ENCODE assay signal across 22 mouse cellular contexts in genomic region chr10:40510356-40510755, GRCm38 (mm10). TPM values are rescaled to one million over a fixed set of nuclear protein-coding genes. Genes with fewer than 3 reads are reported as not detected.
DNase-seq lines count a peak whose midpoint lies in the region; ATAC-seq lines count a peak whose summit lies in the region.
"Had no signal": no experiment of that assay in that cellular context is flagged by ENCODE, and none has a peak within 500 bp of the region (broad histone marks: within the 10 kb centered on the region; RNA-seq: fewer than 3 reads in every experiment).

No protein-coding gene starts in this region.

- H3K9ac ChIP-seq in limb, embryonic 12.5 days (replicated peaks) = no peak overlapping the region
- no peak overlapping the region for H3K9ac ChIP-seq in stomach, embryonic 16.5 days (ENCODE audit: low read length)
- H3K9ac ChIP-seq: forebrain, embryonic 15.5 days; hindbrain, embryonic 13.5 days had no signal

- H3K4me1 ChIP-seq in limb, embryonic 12.5 days (replicated peaks) = peaks cover 25% of the 10 kb centered on the region
- peaks cover 4% of the 10 kb centered on the region; the same call in 1 of the 2 replicates for H3K4me1 ChIP-seq in limb, embryonic 10.5 days
- no peaks in the 10 kb centered on the region for H3K4me1 ChIP-seq in stomach, embryonic 16.5 days (ENCODE audit: control insufficient read depth, insufficient read depth, low read length)
- H3K4me1 ChIP-seq: forebrain, embryonic 15.5 days; heart, embryonic 10.5 days; hindbrain, embryonic 13.5 days had no signal

- no peaks in the 10 kb centered on the region for H3K27me3 ChIP-seq in limb, embryonic 12.5 days
- no peaks in the 10 kb centered on the region for H3K27me3 ChIP-seq in limb, embryonic 10.5 days (ENCODE audit: low read depth, poor library complexity, severe bottlenecking)
- no peaks in the 10 kb centered on the region for H3K27me3 ChIP-seq in stomach, embryonic 16.5 days (ENCODE audit: control insufficient read depth, insufficient read depth, low read length)
- H3K27me3 ChIP-seq: forebrain, embryonic 15.5 days; hindbrain, embryonic 13.5 days had no signal

- no peak overlapping the region for H3K4me3 ChIP-seq in limb, embryonic 12.5 days (replicated peaks)
- H3K4me3 ChIP-seq in limb, embryonic 10.5 days = no peak overlapping the region
- H3K4me3 ChIP-seq in stomach, embryonic 16.5 days (replicated peaks; ENCODE audit: low read length) = no peak overlapping the region
- H3K4me3 ChIP-seq: forebrain, embryonic 15.5 days; heart, embryonic 10.5 days; hindbrain, embryonic 13.5 days had no signal

- H3K9me3 ChIP-seq in limb, embryonic 12.5 days = no peaks in the 10 kb centered on the region
- no peaks in the 10 kb centered on the region for H3K9me3 ChIP-seq in limb, embryonic 10.5 days (replicated peaks)
- no peaks in the 10 kb centered on the region for H3K9me3 ChIP-seq in stomach, embryonic 16.5 days (replicated peaks; ENCODE audit: control insufficient read depth, low read length)
- H3K9me3 ChIP-seq: forebrain, embryonic 15.5 days; heart, embryonic 10.5 days; hindbrain, embryonic 13.5 days had no signal

- H3K27ac ChIP-seq in limb, embryonic 12.5 days = peak overlapping the region; percentile 87
- H3K27ac ChIP-seq in limb, embryonic 10.5 days = no peak overlapping the region
- peak overlapping the region; percentile 97 for H3K27ac ChIP-seq in stomach, embryonic 16.5 days (ENCODE audit: low read length)
- H3K27ac ChIP-seq: forebrain, embryonic 15.5 days; heart, embryonic 10.5 days; hindbrain, embryonic 13.5 days had no signal

- no peak for DNase-seq in limb, embryonic 10.5 days (ENCODE audit: low spot score)
- peak; percentile 0 for DNase-seq in thymus, postnatal 25 days
- DNase-seq in thymus, postnatal 14 days = no peak
- no peak for DNase-seq in adrenal gland, adult 8-10 months
- DNase-seq: adrenal gland, adult 2 months; adrenal gland, postnatal 36 days; cerebellum, adult 2 months; cerebellum, postnatal 10 days; gastrocnemius, postnatal 36 days; heart, adult 18-20 months; heart, postnatal 10 days had no signal

- H3K4me2 ChIP-seq in limb, embryonic 12.5 days = no peak overlapping the region
- H3K4me2 ChIP-seq in stomach, embryonic 16.5 days (ENCODE audit: low read depth, low read length) = no peak overlapping the region
- H3K4me2 ChIP-seq: forebrain, embryonic 15.5 days; hindbrain, embryonic 13.5 days had no signal

- 94% methylated on average over 5 of the region's 5 CpGs for WGBS in limb, embryonic 12.5 days
- WGBS in limb, embryonic 10.5 days = 92% methylated on average over 5 of the region's 5 CpGs
- 90% methylated on average over 5 of the region's 5 CpGs for whole genome bisulfite sequencing in stomach, embryonic 16.5 days

- no peak for ATAC-seq in limb, embryonic 12.5 days (ENCODE audit: insufficient number of reproducible peaks, insufficient read depth, low FRiP score, low TSS enrichment, low read depth)
- ATAC-seq in stomach, embryonic 16.5 days (ENCODE audit: insufficient read depth, low FRiP score) = no peak
- ATAC-seq: forebrain, embryonic 15.5 days had no signal

- no peaks in the 10 kb centered on the region for H3K36me3 ChIP-seq in limb, embryonic 12.5 days
- H3K36me3 ChIP-seq in limb, embryonic 10.5 days = no peaks in the 10 kb centered on the region
- H3K36me3 ChIP-seq in stomach, embryonic 16.5 days (ENCODE audit: control insufficient read depth, insufficient read depth, low read length) = no peaks in the 10 kb centered on the region
- H3K36me3 ChIP-seq: forebrain, embryonic 15.5 days; heart, embryonic 10.5 days; hindbrain, embryonic 13.5 days had no signal

RNA-seq across cellular contexts. Expression of gene Slc22a16, which starts 59.8 kb away (rescaled TPM):
- not detected in 2 replicates for polyA plus RNA-seq in limb, embryonic 12.5 days (2016; fragmentation: Nextera tagmentation; extraction: Ambion mirVana)
- polyA plus RNA-seq in limb, embryonic 10.5 days (2016; fragmentation: Nextera tagmentation; extraction: Ambion mirVana) = not detected in 2 replicates
- not detected in 2 replicates for polyA plus RNA-seq in stomach, embryonic 16.5 days (2015; fragmentation: Nextera tagmentation; extraction: Ambion mirVana)
- not detected for total RNA-seq in adrenal gland, adult 8-10 months (2022)
- total RNA-seq: adrenal gland, adult 2 months; adrenal gland, postnatal 36 days; ES-E14; gastrocnemius, adult 8-10 months; gastrocnemius, postnatal 36 days; heart, adult 18-20 months; heart, postnatal 10 days; hematopoietic stem cell, adult 5-6 weeks had no signal
- polyA plus RNA-seq: adrenal gland, adult 2 months; cerebellum, adult 2 months; embryonic facial prominence, embryonic 11.5 days; forebrain, embryonic 11.5 days; forebrain, embryonic 15.5 days; heart, embryonic 10.5 days; heart, embryonic 14.5 days; hindbrain, embryonic 13.5 days had no signal
